Mouse (Mus musculus) gastrocnemius, postnatal 4 days (tissue): Measurements from ENCODE around the gene Trap1. TPM values are rescaled to one million over a fixed set of nuclear protein-coding genes. Genes with fewer than 3 reads are reported as not detected.
A peak's percentile ranks its signal among the peaks of the same experiment; 100 is the strongest.
"Not testable (repeated sequence)": the region's sequence is repeated elsewhere in the genome, so short reads cannot be mapped to it uniquely, and the experiment has no call there.

Experiments
- DNase-seq, 2 experiments: peaks; one replicate each; pipeline ENCODE4 v3.0.0; 2021 to 2022; ENCODE audit warnings: low spot score in 2 of 2, mixed read lengths in 2 of 2
- long read RNA-seq, 2 experiments: library from polyadenylated mRNA; stranded (forward); transcript quantifications; one replicate each; pipeline ENCODE4 v2.0.0; 2021
- total RNA-seq, 2 experiments: library from RNA; stranded (reverse); gene quantifications; 2 replicates each; pipeline ENCODE4 v1.2.3; 2021

The Trap1 gene
- total RNA-seq: 10 to 100 TPM; 85.4 to 91.3 TPM
- long read RNA-seq, experiment 1, transcript Trap1-201 (18 exons, 2,320 nt): major isoform, 102 of 116 reads
- long read RNA-seq, experiment 1, partial matches to known transcripts: 7 of 116 reads
- long read RNA-seq, experiment 1, other reads (novel, unspliced or antisense): 7 of 116 reads
- long read RNA-seq, experiment 2, transcript Trap1-201 (18 exons, 2,320 nt): major isoform, 132 of 154 reads
- long read RNA-seq, experiment 2, partial matches to known transcripts: 12 of 154 reads
- long read RNA-seq, experiment 2, other reads (novel, unspliced or antisense): 10 of 154 reads

GRCm38 (mm10) chr16:4077384-4078061 lies at the start of gene Trap1:
Gene Trap1 (minus strand): TSS chr16:4077827.
- peak; percentile 93 to 94 for DNase-seq

GRCm38 (mm10) chr16:4117072-4117471 lies 39.4 kb upstream of the Trap1 start:
- no peak for DNase-seq

- no peak for DNase-seq
Measured at GRCm38 (mm10) chr16:4100374-4100773, 22.7 kb upstream of the Trap1 start.

GRCm38 (mm10) chr16:4097521-4097920 lies 19.9 kb upstream of the Trap1 start:
- no peak for DNase-seq

GRCm38 (mm10) chr16:4096898-4097297 lies 19.3 kb upstream of the Trap1 start:
- no peak for DNase-seq

GRCm38 (mm10) chr16:4096141-4096540 lies 18.5 kb upstream of the Trap1 start:
- DNase-seq: no peak

GRCm38 (mm10) chr16:4087214-4087913 lies 9.7 kb upstream of the Trap1 start:
- DNase-seq: no peak

- DNase-seq: no peak
Measured at GRCm38 (mm10) chr16:4085851-4086387, 8.3 kb upstream of the Trap1 start.

- no peak for DNase-seq
Measured at GRCm38 (mm10) chr16:4085051-4085450, 7.4 kb upstream of the Trap1 start.

GRCm38 (mm10) chr16:4080419-4080818 lies 2.8 kb upstream of the Trap1 start:
- not testable (repeated sequence) for DNase-seq

GRCm38 (mm10) chr16:4079656-4080055 lies 2.0 kb upstream of the Trap1 start:
- DNase-seq: no peak

GRCm38 (mm10) chr16:4078302-4078701 lies 675 bp upstream of the Trap1 start:
- DNase-seq: not testable (repeated sequence)

GRCm38 (mm10) chr16:4074836-4075235 lies 2.8 kb downstream of the Trap1 start:
- DNase-seq: no peak

- DNase-seq: no peak
Measured at GRCm38 (mm10) chr16:4074297-4074696, 3.3 kb downstream of the Trap1 start.

- DNase-seq: peak in 1 of 2 experiments; percentile 56
Measured at GRCm38 (mm10) chr16:4068588-4068987, 9.0 kb downstream of the Trap1 start.

GRCm38 (mm10) chr16:4064945-4065344 lies 12.7 kb downstream of the Trap1 start:
- DNase-seq: no peak

- DNase-seq: no peak
Measured at GRCm38 (mm10) chr16:4053811-4054210, 23.8 kb downstream of the Trap1 start.

GRCm38 (mm10) chr16:4052601-4053000 lies 25.0 kb downstream of the Trap1 start:
- no peak for DNase-seq

GRCm38 (mm10) chr16:4045524-4045923 lies 32.1 kb downstream of the Trap1 start:
- DNase-seq: no peak

- no peak for DNase-seq
Measured at GRCm38 (mm10) chr16:4044093-4044492, 33.5 kb downstream of the Trap1 start.

GRCm38 (mm10) chr16:4041646-4042045 lies 36.0 kb downstream of the Trap1 start:
- no peak for DNase-seq

- DNase-seq: no peak
Measured at GRCm38 (mm10) chr16:4040206-4040605, 37.4 kb downstream of the Trap1 start.
